Mouse (Mus musculus) spleen, embryonic (tissue): ENCODE measurements around the gene Nr4a1.

Experiments used
- CTCF ChIA-PET: fragments of 350-600 bp; sonication (Branson Sonifier 250); formaldehyde crosslinking; loops from one replicate; lab custom pipeline; 2022; lab: Charles Lee

The Nr4a1 gene

GRCm38 (mm10) chr15:101253886-101254795 lies at the start of gene Nr4a1:
Gene Nr4a1 (plus strand): TSS chr15:101254269.
- CTCF ChIA-PET = interaction anchor here (0.5 to 1.1 kb wide), 4 partner anchors 8 to 71 kb away, joined by 5 to 12 read pairs (median 5); no protein-coding TSS in a partner anchor

GRCm38 (mm10) chr15:101204781-101205180 lies 49.3 kb upstream of the Nr4a1 start:
- CTCF ChIA-PET = no interaction called here

GRCm38 (mm10) chr15:101210228-101210627 lies 43.8 kb upstream of the Nr4a1 start:
- CTCF ChIA-PET = interaction anchor here (1.0 kb wide), 2 partner anchors 14 to 31 kb away, joined by 3 read pairs; no protein-coding TSS in a partner anchor

- CTCF ChIA-PET = interaction anchor here (0.8 to 1.0 kb wide), 2 partner anchors 39 to 116 kb away, joined by 3 to 4 read pairs; no protein-coding TSS in a partner anchor
Observed at GRCm38 (mm10) chr15:101210998-101211613, 43.0 kb upstream of the Nr4a1 start.

GRCm38 (mm10) chr15:101212435-101212834 lies 41.6 kb upstream of the Nr4a1 start:
- CTCF ChIA-PET = no interaction called here

GRCm38 (mm10) chr15:101215136-101215535 lies 38.9 kb upstream of the Nr4a1 start:
- CTCF ChIA-PET = no interaction called here

- CTCF ChIA-PET = no interaction called here
Observed at GRCm38 (mm10) chr15:101216036-101216435, 38.0 kb upstream of the Nr4a1 start.

GRCm38 (mm10) chr15:101220905-101221297 lies 33.2 kb upstream of the Nr4a1 start:
- CTCF ChIA-PET = interaction anchor here (1.7 kb wide), 1 partner anchor 14 kb away, joined by 6 read pairs; no protein-coding TSS in a partner anchor

- CTCF ChIA-PET = interaction anchor here (1.7 kb wide), 1 partner anchor 14 kb away, joined by 6 read pairs; no protein-coding TSS in a partner anchor
Observed at GRCm38 (mm10) chr15:101221298-101222104, 32.6 kb upstream of the Nr4a1 start.

GRCm38 (mm10) chr15:101222897-101223482 lies 31.1 kb upstream of the Nr4a1 start:
- CTCF ChIA-PET = interaction anchor here (0.7 to 0.9 kb wide), 2 partner anchors 14 to 61 kb away, joined by 3 to 4 read pairs; partner anchors contain the start of gene Atg101

GRCm38 (mm10) chr15:101223596-101223995 lies 30.5 kb upstream of the Nr4a1 start:
- CTCF ChIA-PET = interaction anchor here (0.7 to 1.5 kb wide), 3 partner anchors 11 to 60 kb away, joined by 3 to 8 read pairs (median 4); partner anchors contain the start of gene Atg101

GRCm38 (mm10) chr15:101224006-101224906 lies 29.8 kb upstream of the Nr4a1 start, which contains the start of gene Grasp:
Gene Grasp (plus strand): TSS chr15:101224188.
- CTCF ChIA-PET = interaction anchor here (0.7 to 1.5 kb wide), 5 partner anchors 11 to 92 kb away, joined by 3 to 8 read pairs (median 3); partner anchors contain the start of gene Atg101

GRCm38 (mm10) chr15:101224977-101225376 lies 29.1 kb upstream of the Nr4a1 start:
- CTCF ChIA-PET = interaction anchor here (1.2 to 1.5 kb wide), 2 partner anchors 10 to 91 kb away, joined by 3 to 8 read pairs; no protein-coding TSS in a partner anchor

- CTCF ChIA-PET = interaction anchor here (1.1 kb wide), 1 partner anchor 9 kb away, joined by 3 read pairs; no protein-coding TSS in a partner anchor
Observed at GRCm38 (mm10) chr15:101227971-101228370, 26.1 kb upstream of the Nr4a1 start.

- CTCF ChIA-PET = no interaction called here
Observed at GRCm38 (mm10) chr15:101228866-101229590, 25.0 kb upstream of the Nr4a1 start.

- CTCF ChIA-PET = no interaction called here
Observed at GRCm38 (mm10) chr15:101230503-101230902, 23.6 kb upstream of the Nr4a1 start.

GRCm38 (mm10) chr15:101230995-101231647 lies 22.9 kb upstream of the Nr4a1 start:
- CTCF ChIA-PET = no interaction called here

- CTCF ChIA-PET = no interaction called here
Observed at GRCm38 (mm10) chr15:101231648-101232180, 22.4 kb upstream of the Nr4a1 start.
